Mouse (Mus musculus): ENCODE results near the gene Rhbdf1. TPM values are rescaled to one million over a fixed set of nuclear protein-coding genes. Genes with fewer than 3 reads are reported as not detected.

Gene Rhbdf1
- total and polyA plus RNA-seq, 3 experiments = 2.9 to 14.3 TPM; not detected in 1

- no peak for TF ChIP-seq CHD2 (IDR thresholded peaks at IDR 0.05; ENCODE audit: low read length)
- TF ChIP-seq HCFC1 (IDR thresholded peaks at IDR 0.05; ENCODE audit: low read depth, low read length) = peak; percentile 47; the same call in 1 of the 2 replicates
- peak; percentile 65 for TF ChIP-seq MAX (IDR thresholded peaks at IDR 0.05; ENCODE audit: low read length)
- TF ChIP-seq USF1 (IDR thresholded peaks at IDR 0.05; ENCODE audit: low read depth, low read length) = peak; percentile 18; the same call in 1 of the 2 replicates
- peak; percentile 96 for TF ChIP-seq EP300 (IDR thresholded peaks at IDR 0.05; ENCODE audit: low read depth in 1 of 2, low read length in 2 of 2)
- TF ChIP-seq NELFE (IDR thresholded peaks at IDR 0.05; ENCODE audit: low read depth, low read length) = no peak
- no peak for TF ChIP-seq GABPA (IDR thresholded peaks at IDR 0.05; ENCODE audit: low read depth, low read length)
- TF ChIP-seq KAT2A (conservative IDR thresholded peaks at IDR 0.05; ENCODE audit: low read depth, low read length) = no peak; the same call in 1 of the 2 replicates
- TF ChIP-seq MAZ (IDR thresholded peaks at IDR 0.05; ENCODE audit: low read depth, low read length) = 0 out of 2 replicates have a peak, but pooled peaks have one; percentile 30
- peak; percentile 91 for TF ChIP-seq ZNF384 (IDR thresholded peaks at IDR 0.05; ENCODE audit: low read depth, low read length)
- 0 out of 2 replicates have a peak, but pooled peaks have one; percentile 1 for TF ChIP-seq ZC3H11A (IDR thresholded peaks at IDR 0.05; ENCODE audit: low read depth, low read length)
- peak; percentile 78 for TF ChIP-seq BHLHE40 (IDR thresholded peaks at IDR 0.05; ENCODE audit: borderline replicate concordance, low read depth, low read length)
- TF ChIP-seq TCF12 (IDR thresholded peaks at IDR 0.05; ENCODE audit: low read depth, low read length) = peak; percentile 98
- TF ChIP-seq RCOR1 (IDR thresholded peaks at IDR 0.05; ENCODE audit: low read depth, low read length) = peak; percentile 100
- TF ChIP-seq POLR2AphosphoS2 (IDR thresholded peaks at IDR 0.05; ENCODE audit: low read length) = 0 out of 2 replicates have a peak, but pooled peaks have one; percentile 36
- TF ChIP-seq USF2 (IDR thresholded peaks at IDR 0.05; ENCODE audit: borderline replicate concordance in 1 of 2, insufficient read depth in 1 of 2, low read depth in 1 of 2, low read length in 2 of 2) = peak in 1 of 2 experiments; percentile 8; a peak in 1 of 4 replicates
- peak; percentile 98 for TF ChIP-seq TAL1 (IDR thresholded peaks at IDR 0.05; ENCODE audit: low read length)
- TF ChIP-seq UBTF (IDR thresholded peaks at IDR 0.05; ENCODE audit: borderline replicate concordance, insufficient read depth, low read depth, low read length) = no peak
- TF ChIP-seq ZKSCAN1 (IDR thresholded peaks at IDR 0.05; ENCODE audit: low read depth, low read length) = 0 out of 2 replicates have a peak, but pooled peaks have one; percentile 36
- peak; percentile 69; the same call in 1 of the 2 replicates for TF ChIP-seq MYC (IDR thresholded peaks at IDR 0.05; ENCODE audit: low read depth, low read length)
- peak; percentile 96 for TF ChIP-seq ETS1 (IDR thresholded peaks at IDR 0.05; ENCODE audit: low read depth, low read length)
- TF ChIP-seq ZMIZ1 (IDR thresholded peaks at IDR 0.05; ENCODE audit: low read depth, low read length) = no peak
- TF ChIP-seq POLR2A (IDR thresholded peaks at IDR 0.05; ENCODE audit: control insufficient read depth in 1 of 2, insufficient read depth in 1 of 2, low read depth in 1 of 2, low read length in 2 of 2, poor library complexity in 1 of 2) = no peak
- TF ChIP-seq NRF1 (IDR thresholded peaks at IDR 0.05; ENCODE audit: insufficient read depth, low read depth, low read length, poor library complexity, severe bottlenecking) = 0 out of 2 replicates have a peak, but pooled peaks have one; percentile 4
- no peak for TF ChIP-seq E2F4 (IDR thresholded peaks at IDR 0.05; ENCODE audit: borderline replicate concordance, low read depth, low read length)
- TF ChIP-seq SIN3A (IDR thresholded peaks at IDR 0.05; ENCODE audit: low read length) = peak; percentile 86
- peak; percentile 91 for TF ChIP-seq MAFK (IDR thresholded peaks at IDR 0.05; ENCODE audit: borderline replicate concordance, low read depth, low read length)
- TF ChIP-seq GATA1 (IDR thresholded peaks at IDR 0.05; ENCODE audit: low read depth, low read length) = peak; percentile 98
- TF ChIP-seq MXI1 (IDR thresholded peaks at IDR 0.05; ENCODE audit: low read depth, low read length) = peak; percentile 69
- TF ChIP-seq MYB (IDR thresholded peaks at IDR 0.05; ENCODE audit: low read depth, low read length) = no peak
- Histone ChIP-seq H3K9ac (ENCODE audit: control insufficient read depth, low read depth, low read length, poor library complexity, severe bottlenecking) (no peak overlapping the region), H3K79me2 (ENCODE audit: control insufficient read depth, insufficient read depth, low read length, poor library complexity) (peaks cover 5% of the 10 kb centered on the region), H3K4me3 (ENCODE audit: control insufficient read depth in 1 of 2, insufficient read depth in 1 of 2, low read depth in 2 of 2, low read length in 2 of 2) (no peak overlapping the region), H3K9me3 (replicated peaks; ENCODE audit: insufficient read depth, low read length) (no peaks in the 10 kb centered on the region), H3K36me3 (ENCODE audit: control insufficient read depth in 1 of 2, insufficient read depth in 2 of 2, low read length in 2 of 2) (peaks cover 0 to 44% of the 10 kb centered on the region in 2 experiments; a peak in 2 of 4 replicates), H3K4me1 (ENCODE audit: control insufficient read depth in 1 of 2, insufficient read depth in 2 of 2, low read length in 2 of 2) (peaks cover 28 to 41% of the 10 kb centered on the region in 2 experiments), H3K27ac (ENCODE audit: control insufficient read depth, low read depth, low read length) (peak overlapping the region; percentile 25), H3K27me3 (ENCODE audit: control insufficient read depth in 1 of 2, insufficient read depth in 2 of 2, low read length in 2 of 2) (no peaks in the 10 kb centered on the region)
- DNase-seq (ENCODE audit: low read depth, low spot score) = peak; percentile 94
Observed at GRCm38 (mm10) chr11:32265117-32265738, 43.1 kb upstream of the Rhbdf1 start.

All from MEL (cell line).